Mouse (Mus musculus) macrophage (primary cell): ENCODE measurements around the gene Snx20. TPM values are rescaled to one million over a fixed set of nuclear protein-coding genes. Genes with fewer than 3 reads are reported as not detected.

Source experiments
- H3K27ac ChIP-seq: fragments of 350-480 bp; formaldehyde crosslinking; 2 replicates; pipeline ENCODE4 v1.9.0; 2021
- H3K36me3 ChIP-seq: fragments of 350-480 bp; formaldehyde crosslinking; 2 replicates; pipeline ENCODE4 v1.9.0; 2021; ENCODE audit errors: inconsistent target
- H3K4me3 ChIP-seq: fragments of 350-480 bp; formaldehyde crosslinking; 2 replicates; pipeline ENCODE4 v1.9.0; 2021; ENCODE audit errors: inconsistent target
- H3K79me2 ChIP-seq: fragments of 350-480 bp; formaldehyde crosslinking; 2 replicates; pipeline ENCODE4 v1.9.0; 2021; ENCODE audit errors: inconsistent target
- WGBS: methylation state at CpG from one replicate; pipeline ENCODE4 v1.1.7; 2026; ENCODE audit warnings: inconsistent platforms; ENCODE audit not compliant: missing documents; 5-methylcytosine and 5-hydroxymethylcytosine counted together
- polyA plus RNA-seq: library from polyadenylated mRNA; stranded (reverse); fragments of 250-400 nt; gene quantifications from 3 replicates; pipeline ENCODE4 v1.2.4, GENCODE M21; 2018; ENCODE audit warnings: inconsistent platforms

Snx20 gene
- polyA plus RNA-seq, 1 experiment from 2014 or later, result 53.5 TPM

DNA sequence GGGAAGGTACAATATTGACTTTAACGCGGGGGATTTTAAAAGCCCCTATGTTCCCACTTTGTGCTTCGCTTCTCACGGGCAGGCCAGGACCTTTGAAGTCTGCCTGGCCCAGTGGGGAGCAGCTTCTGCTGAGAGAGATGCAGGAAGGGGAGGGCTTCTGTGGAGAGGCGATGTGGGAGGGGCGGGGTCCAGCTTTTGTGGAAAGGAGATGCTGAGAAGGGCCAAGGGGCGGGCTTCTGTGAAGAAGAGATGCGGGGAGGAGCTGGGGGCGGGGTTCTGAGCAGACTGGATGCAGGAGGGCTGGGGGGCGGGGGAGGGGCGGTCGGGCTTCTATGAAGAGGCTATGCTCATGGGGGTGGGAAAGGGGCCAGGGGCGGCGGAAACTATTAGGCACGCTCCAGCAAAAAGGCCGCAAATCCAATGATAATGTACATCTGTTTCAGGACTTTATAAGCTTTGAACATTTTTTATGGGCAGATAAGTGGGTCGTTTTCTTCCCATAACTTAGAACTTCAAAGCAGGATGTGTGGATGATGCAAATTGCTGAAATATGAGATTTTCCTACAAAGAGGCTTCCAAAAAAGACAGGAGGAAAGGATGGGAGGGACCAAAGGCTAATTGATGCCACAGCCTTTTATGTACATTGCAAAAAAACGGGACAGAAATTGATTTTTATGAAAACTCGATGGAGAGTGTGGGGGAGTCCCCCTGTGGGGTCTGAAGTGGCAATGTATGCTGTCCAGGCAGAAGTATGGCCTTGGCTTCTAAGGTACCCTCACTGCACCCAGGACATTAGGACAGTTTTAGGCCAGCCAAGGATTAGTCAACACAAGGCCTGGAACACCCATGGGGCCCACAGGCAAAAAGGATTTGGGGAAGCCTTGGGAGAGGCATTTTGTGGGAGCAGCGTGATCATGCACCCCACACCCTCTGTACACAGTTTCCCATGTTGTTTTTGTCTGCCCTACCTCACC lies 31.6 kb downstream of the Snx20 start:
- no peak overlapping the region for H3K27ac ChIP-seq
- 43% methylated on average over 20 of the region's 20 CpGs for WGBS
- H3K4me3 ChIP-seq, result no peak overlapping the region
- H3K36me3 ChIP-seq, result no peaks in the 10 kb centered on the region
- H3K79me2 ChIP-seq, result no peaks in the 10 kb centered on the region

DNA sequence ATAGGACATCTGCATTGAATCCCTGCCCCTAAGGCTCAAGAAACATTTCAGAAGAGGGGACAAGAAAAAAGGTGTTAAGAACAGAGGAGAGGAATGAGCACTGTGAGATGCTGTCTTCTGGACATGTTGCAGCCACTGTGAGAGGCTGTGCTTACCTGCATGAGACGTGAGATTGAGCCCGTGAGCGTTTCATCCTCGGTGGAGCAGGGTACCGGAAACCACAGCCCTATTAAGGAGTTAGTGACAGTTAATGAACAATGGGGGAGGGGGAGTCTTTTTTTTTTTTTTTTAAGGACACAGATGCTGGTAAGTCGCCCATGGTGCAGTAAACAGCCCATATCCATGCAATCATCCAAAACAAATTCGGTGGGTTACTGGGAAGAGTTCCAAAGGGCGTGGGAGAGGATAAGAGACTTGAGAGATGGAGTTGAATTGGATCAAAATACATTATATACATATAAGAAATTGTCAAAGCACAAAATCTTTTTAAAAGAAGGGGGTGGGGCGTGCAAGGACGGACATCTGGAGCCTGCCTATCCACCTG lies 32.4 kb downstream of the Snx20 start:
- Histone ChIP-seq H3K27ac (no peak overlapping the region), H3K4me3 (no peak overlapping the region), H3K36me3 (no peaks in the 10 kb centered on the region), H3K79me2 (no peaks in the 10 kb centered on the region)
- 42% methylated on average over 10 of the region's 10 CpGs for WGBS

DNA sequence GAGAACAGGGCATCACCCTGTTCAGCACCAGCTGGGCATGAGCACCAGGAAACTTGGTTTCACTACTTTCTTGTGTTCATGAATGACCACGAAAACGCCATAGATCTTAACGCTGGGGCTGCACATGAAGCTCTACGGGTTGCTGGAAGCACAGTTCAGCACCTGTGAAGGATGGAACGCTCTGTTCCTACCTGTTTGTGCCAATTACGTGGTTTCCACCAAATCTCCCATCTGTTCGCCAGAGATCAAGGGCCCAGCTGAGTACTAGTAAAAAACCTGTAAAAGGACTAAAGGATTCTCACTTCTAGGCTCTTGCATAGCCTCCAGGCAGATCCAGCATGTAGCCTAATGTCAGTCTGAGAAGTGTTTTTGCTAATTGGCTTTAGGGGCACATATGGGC lies 36.4 kb downstream of the Snx20 start:
- 78% methylated on average over 7 of the region's 7 CpGs for WGBS
- no peaks in the 10 kb centered on the region for H3K79me2 ChIP-seq
- no peaks in the 10 kb centered on the region for H3K36me3 ChIP-seq
- no peak overlapping the region for H3K4me3 ChIP-seq
- no peak overlapping the region for H3K27ac ChIP-seq

DNA sequence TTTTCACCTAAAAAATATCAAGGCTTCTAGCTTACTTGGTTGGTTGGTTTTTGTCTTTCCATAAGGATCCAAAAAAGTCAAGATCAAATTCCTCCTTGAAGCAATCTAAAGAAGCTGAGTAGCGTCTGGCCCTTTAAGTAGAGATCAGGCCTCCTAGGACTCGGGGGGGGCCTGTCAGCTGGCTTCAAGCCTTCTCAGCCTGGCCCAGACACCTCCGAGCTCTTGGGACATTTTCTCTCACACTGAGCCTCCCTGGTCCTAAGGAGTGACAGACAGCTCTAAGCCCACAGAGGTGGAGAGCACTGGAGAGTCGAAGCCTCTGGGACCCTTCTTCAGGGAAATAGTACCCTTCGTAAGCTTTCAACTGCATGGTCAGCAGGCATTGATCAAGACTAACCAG lies 37.4 kb downstream of the Snx20 start:
- Histone ChIP-seq H3K79me2 (no peaks in the 10 kb centered on the region), H3K4me3 (no peak overlapping the region), H3K36me3 (no peaks in the 10 kb centered on the region), H3K27ac (no peak overlapping the region)
- 81% methylated on average over 5 of the region's 5 CpGs for WGBS

DNA sequence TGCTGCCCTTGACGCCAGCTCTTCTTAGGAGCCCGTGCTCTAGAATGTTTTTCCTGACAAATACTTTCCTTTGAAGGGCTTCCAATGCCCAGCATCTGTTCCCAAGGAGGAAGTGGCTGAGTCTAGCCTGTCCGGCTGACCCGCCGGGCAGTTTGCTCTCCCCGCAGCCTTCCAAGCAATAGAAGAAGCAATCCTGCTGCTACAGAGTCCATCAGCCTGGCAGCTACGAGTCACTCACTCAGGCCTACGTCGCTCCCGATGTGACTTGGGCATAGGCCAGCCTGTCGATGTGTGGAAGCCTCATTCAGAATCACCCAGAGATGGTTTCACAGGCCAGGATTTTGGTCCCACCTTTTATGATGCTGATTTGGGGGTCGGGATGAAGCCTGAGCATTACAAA lies 39.9 kb downstream of the Snx20 start:
- Histone ChIP-seq H3K36me3 (no peaks in the 10 kb centered on the region), H3K79me2 (no peaks in the 10 kb centered on the region), H3K4me3 (no peak overlapping the region), H3K27ac (no peak overlapping the region)
- WGBS, result 93% methylated on average over 12 of the region's 12 CpGs

DNA sequence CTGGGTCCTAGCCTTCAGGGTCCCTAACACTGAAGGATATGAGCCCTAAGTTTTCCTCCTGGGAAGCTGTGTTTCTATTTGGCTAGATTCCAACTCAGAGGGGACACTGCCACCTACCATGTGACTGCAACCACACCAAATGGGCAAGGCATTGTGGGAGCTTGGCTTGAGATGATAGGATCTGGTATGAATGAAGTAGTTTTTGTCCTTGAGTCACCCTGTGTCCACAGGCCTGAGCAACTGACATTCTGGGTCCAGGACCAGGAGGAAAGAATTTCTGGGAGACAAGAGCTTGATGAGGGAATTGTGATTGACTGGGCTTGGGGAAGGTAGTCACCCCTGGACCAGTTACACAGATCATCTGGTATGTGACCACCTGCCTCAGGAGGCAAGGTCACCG lies 42.0 kb downstream of the Snx20 start:
- H3K4me3 ChIP-seq, result no peak overlapping the region
- no peak overlapping the region for H3K27ac ChIP-seq
- H3K36me3 ChIP-seq, result no peaks in the 10 kb centered on the region
- H3K79me2 ChIP-seq, result no peaks in the 10 kb centered on the region
- WGBS, result 100% methylated on average over 1 of the region's 1 CpGs

DNA sequence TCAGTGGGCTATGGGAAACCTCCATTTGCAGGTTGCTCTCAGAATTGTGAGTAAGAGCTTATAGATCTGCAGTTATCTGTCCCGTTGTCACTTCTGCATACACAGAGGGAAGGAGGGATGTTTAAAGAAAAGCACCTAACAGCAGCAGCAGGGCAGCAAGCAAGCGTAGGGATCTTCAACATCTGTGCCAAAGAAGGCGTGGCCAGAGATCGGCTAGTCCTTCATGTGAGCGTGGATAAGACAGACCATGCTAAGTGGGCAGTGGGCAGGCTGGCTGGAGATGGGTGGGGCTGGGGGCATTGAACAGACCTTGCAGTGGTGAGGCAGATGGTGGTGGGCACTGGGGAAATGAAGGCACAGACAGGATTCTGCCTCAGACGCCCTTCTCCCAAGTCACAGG lies 45.7 kb downstream of the Snx20 start:
- Histone ChIP-seq H3K36me3 (no peaks in the 10 kb centered on the region), H3K79me2 (no peaks in the 10 kb centered on the region), H3K27ac (no peak overlapping the region), H3K4me3 (no peak overlapping the region)
- 84% methylated on average over 6 of the region's 6 CpGs for WGBS

DNA sequence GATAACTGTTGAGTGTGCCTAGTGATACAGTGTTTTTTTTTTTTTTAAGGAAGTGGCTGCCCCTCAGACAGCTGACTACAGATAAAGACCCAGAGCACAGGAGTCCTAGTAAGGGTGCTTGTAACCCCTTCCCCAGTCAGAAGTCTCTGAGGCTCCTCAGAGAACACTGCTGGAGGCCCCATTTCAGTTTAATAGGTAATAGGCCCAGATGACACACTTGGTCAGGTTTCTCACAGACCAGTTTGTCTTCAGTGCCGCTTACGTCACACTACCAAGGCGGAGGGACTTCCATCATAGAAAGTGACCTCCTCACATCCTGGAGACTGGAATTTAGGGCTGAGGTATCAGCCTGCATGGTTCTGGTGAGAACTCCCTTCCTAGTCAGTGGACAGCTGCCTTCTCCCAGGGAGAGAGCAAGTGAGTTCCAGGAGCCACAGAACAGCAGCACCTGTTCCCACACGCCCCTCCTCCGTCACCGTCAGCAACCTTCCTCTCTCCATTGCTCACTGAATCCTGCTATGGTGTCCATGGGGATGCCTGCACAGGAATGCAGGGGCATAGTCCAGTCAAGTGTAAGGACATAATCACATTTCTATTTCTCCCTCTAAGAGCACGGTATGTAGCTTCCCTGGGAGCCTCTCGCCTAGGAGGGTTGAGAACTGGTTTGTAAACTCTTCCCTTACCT lies 47.6 kb downstream of the Snx20 start:
- Histone ChIP-seq H3K27ac (no peak overlapping the region), H3K79me2 (no peaks in the 10 kb centered on the region), H3K4me3 (no peak overlapping the region), H3K36me3 (no peaks in the 10 kb centered on the region)
- whole genome bisulfite sequencing, result 95% methylated on average over 8 of the region's 8 CpGs

DNA sequence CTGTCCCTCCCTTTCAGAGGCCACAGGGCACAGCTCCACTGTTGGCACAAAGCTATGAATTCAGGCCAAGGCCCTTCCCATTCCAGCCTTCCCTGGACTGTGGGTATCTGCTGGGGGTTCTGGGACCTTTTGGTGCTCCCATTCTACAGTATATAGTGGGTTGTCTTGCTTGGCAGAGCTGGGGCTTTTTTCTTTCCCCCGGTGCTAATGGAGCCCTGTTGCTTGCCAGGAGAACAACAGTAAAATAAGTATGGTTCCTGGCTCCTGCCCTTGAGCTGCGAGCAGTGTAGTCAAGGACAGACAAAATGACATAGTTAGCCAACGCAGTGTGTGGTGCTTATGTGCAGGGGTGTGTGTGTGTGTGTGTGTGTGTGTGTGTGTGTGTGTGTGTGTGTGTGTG lies 52.1 kb downstream of the Snx20 start:
- no peak overlapping the region for H3K4me3 ChIP-seq
- no peaks in the 10 kb centered on the region for H3K36me3 ChIP-seq
- H3K27ac ChIP-seq, result no peak overlapping the region
- no peaks in the 10 kb centered on the region for H3K79me2 ChIP-seq
- 90% methylated on average over 3 of the region's 3 CpGs for WGBS

DNA sequence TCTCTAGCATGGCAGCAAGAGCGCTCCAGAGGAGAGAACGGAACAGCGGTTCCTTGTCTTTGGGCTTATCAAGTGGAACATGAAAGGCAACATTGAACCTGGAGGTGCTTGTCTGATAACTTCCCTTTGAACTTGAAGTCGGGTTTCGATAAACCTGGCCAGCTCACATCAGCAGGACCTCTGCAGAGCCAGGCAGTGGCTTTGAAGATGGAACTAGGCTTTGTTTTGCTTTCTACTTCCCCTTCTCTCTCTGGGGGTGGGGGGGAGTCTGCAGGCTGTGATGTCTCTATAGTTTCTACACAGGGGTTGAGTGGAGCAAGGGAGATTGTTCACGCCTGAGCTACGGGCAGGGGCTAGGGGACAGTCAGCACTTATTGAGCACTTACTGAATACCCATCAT lies 55.1 kb downstream of the Snx20 start:
- WGBS, result 34% methylated on average over 7 of the region's 7 CpGs
- H3K4me3 ChIP-seq, result no peak overlapping the region
- H3K36me3 ChIP-seq, result no peaks in the 10 kb centered on the region
- H3K79me2 ChIP-seq, result no peaks in the 10 kb centered on the region
- H3K27ac ChIP-seq, result no peak overlapping the region

DNA sequence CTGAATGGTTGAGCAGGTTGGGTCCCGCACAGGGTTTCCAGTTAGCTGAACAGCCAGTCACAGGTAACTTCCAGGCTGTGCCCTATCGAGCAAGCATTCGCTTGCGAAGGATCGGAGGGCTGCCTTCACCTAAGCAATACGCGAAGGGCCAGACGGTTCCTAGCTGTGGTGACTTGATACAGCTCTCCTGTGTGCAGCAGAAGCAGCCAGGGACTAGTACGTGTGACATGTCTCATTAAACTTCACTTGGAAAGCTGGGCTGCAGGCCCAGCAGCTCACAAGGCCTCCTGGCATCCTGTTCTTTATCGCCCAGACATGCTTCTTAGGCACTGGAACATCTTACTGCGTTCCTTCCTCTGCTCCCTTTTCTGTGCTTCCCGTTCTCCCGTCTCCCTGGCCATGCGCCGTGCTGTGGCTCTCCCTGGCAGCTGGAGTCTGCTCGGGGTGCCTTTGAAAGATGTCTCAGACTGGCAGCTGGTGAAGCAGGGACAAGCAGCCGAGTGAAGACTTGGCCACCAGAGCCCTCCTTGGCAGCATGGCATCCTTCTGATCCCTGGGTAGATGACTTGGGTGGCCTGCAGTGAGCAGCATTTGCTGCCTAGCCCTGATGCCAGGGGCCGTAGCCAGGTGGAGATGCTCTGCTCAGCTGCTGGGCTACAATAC lies 56.1 kb downstream of the Snx20 start:
- Histone ChIP-seq H3K79me2 (no peaks in the 10 kb centered on the region), H3K36me3 (no peaks in the 10 kb centered on the region), H3K27ac (no peak overlapping the region), H3K4me3 (no peak overlapping the region)
- WGBS, result 95% methylated on average over 18 of the region's 18 CpGs

DNA sequence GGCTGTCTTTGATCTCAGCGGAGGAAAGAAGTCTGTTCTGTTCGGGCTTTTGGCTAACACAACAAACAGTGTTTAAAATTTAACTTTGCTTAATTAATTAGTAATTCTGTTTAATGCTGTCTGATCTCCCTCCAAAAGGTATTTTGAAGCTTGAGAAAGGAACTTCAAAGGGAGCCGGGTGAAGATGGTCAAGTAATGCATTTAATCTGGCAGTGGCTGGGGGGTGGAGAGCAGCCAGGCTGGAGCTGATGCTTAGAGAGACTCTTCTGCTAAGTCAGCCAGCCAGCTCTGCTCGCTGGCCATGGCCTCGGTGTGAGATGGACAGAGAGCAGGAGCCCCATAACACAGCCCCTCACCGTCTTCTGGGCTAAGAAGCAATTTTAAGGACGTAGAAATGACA lies 56.7 kb downstream of the Snx20 start:
- H3K27ac ChIP-seq, result no peak overlapping the region
- H3K36me3 ChIP-seq, result no peaks in the 10 kb centered on the region
- no peaks in the 10 kb centered on the region for H3K79me2 ChIP-seq
- H3K4me3 ChIP-seq, result no peak overlapping the region
- WGBS, result 96% methylated on average over 7 of the region's 7 CpGs

DNA sequence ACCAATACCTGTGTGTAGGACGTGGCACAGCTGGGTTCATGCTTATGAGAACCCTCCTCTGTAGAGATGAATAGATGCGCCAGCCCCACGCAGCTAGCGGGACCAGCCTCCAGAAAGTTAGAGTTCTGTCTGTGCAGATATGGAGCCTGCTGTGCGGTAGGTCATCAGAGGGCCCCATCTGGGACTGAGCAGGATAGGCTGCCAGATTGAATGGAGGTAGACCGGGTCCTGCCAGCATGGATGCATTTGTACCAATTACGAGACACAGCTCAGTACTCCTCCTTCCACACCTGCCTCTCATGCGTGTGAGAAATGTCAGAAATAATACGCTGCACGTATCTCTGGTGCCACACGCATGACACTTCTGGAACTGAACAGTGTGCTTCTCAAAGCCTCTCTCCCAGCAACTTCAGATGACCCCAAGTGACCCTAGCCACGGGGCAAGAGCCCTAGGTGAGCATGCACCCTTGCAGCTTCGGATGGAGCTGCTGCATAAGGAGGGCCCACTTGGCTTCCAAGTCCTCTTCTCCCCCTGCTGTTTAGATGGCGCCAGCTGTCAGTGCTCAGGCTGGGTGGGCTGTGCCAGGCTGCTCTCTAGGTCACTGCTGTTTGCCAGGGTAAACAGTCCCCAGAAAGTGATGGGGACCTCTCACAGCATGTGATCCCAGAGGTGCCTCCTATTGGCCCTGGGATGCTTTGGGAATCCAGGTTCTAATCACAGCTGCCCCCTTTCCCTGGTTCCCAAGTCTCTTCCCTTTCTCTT lies 57.3 kb downstream of the Snx20 start:
- Histone ChIP-seq H3K4me3 (no peak overlapping the region), H3K36me3 (no peaks in the 10 kb centered on the region), H3K79me2 (no peaks in the 10 kb centered on the region), H3K27ac (no peak overlapping the region)
- 88% methylated on average over 14 of the region's 14 CpGs for WGBS

DNA sequence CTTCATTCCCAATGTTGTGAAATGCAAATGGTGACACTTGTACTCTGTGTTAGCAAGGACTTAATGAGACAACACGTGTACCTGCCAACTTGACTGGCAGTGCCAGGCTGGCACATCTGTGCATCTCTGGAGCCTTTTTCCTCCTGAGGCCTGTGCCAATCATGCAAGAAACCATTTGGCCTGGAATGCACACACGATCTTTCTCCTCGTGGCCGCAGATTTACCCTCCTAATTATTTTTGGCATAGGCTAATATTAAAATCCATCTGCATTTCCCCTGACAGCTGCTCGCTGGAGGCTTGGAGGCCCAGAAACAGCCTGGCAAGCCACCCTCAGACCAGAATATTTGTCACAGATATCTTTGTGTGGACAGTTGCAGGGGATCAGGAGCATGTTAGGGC lies 58.3 kb downstream of the Snx20 start:
- WGBS, result 88% methylated on average over 5 of the region's 5 CpGs
- Histone ChIP-seq H3K36me3 (no peaks in the 10 kb centered on the region), H3K4me3 (no peak overlapping the region), H3K79me2 (no peaks in the 10 kb centered on the region), H3K27ac (no peak overlapping the region)
